Mouse (Mus musculus) heart, postnatal 10 days (tissue): ENCODE measurements around the gene Rbfox3. TPM values are rescaled to one million over a fixed set of nuclear protein-coding genes. Genes with fewer than 3 reads are reported as not detected.
A peak's percentile ranks its signal among the peaks of the same experiment; 100 is the strongest.
"Not testable (repeated sequence)": the region's sequence is repeated elsewhere in the genome, so short reads cannot be mapped to it uniquely, and the experiment has no call there.

Experiments used
- DNase-seq, 2 experiments: peaks; one replicate each; pipeline ENCODE4 v3.0.0; 2021
- intact Hi-C: fragments of 180-260 bp; cut with DNase I; formaldehyde crosslinking; loops from one replicate; pipeline ENCODE4 v1.15.1; 2025
- total RNA-seq, 2 experiments: library from RNA; stranded (reverse); gene quantifications; 2 replicates each; pipeline ENCODE4 v1.2.3; 2021

Rbfox3 gene
- total RNA-seq, 2 experiments from 2014 or later = 0.36 TPM; not detected in 1

DNA sequence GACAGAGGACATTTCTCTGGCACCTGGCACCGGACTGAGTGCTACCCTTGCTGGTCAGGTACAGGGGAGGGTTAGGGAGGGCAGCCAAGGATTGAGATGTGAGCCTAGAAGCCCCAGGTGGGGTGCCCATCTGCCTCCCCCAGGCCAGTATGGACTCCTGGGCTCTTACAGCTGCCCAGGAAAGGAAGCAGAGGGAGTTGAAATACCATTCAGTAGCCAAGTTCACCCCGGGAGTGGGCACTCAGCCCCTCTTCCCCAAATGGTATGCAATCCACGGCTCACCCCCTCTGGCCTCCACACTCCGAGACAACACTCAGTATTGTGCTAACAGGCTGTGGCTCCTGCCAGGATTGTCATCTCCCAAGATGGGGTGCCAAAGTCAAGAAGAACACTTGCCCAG lies 74.5 kb downstream of the Rbfox3 start:
- intact Hi-C loops = no loop called here
- DNase-seq = no peak

DNA sequence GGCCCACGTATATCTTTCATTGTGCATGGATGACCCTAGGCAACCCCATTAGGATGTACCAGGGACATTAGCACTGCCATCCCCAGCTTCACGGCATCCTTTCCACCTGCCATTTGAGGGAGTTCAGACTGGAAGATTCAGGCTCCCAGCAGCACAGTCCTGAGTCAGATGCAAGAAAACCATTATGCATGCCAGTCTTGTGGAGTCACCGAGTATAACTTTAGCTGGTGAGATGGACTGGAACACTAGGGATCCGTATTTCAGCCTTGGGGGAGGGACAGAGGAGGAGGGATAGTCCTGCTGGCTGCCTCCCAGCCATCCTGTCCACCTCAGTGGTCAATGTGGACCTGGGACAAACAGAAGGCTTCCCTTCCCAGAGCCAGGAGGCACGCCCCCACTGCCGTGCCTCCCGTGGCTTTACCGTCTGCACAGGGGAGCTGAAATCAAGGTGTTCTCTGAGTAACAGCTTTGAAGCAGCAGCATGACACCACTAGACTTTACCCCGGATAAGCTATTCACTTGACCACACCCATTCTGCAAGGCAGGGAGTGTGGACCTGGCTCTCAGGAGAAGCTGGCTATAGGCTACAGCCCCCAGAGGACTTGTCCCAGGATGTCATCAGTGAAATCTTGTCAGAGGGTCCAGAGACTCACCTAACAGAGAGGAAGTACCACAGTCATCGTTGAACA lies 78.5 kb downstream of the Rbfox3 start:
- intact Hi-C loops = no loop called here

DNA sequence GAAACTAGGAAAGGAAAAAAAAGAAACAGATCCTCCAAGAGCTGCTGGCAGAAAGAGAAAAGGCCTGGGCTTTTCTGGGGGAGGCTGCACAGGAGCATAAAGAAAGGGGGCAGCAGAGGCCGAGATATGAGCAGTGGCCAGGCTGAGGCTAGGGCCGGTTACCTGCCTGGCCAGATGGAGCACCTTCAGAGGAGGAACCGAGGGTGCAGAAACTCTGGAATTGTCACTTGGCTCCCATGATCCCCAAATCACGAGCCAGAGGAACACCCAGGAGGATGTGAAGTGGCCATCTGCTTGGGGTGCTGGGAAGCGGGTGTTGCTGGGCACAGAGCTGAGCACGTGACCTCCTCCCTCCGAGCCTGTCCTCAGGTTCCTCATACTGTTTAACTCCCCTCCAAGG lies 79.7 kb downstream of the Rbfox3 start:
- intact Hi-C loops = no loop called here

More for the DNA sequence above, 78.5 kb downstream of the Rbfox3 start:
- no peak for DNase-seq

DNA sequence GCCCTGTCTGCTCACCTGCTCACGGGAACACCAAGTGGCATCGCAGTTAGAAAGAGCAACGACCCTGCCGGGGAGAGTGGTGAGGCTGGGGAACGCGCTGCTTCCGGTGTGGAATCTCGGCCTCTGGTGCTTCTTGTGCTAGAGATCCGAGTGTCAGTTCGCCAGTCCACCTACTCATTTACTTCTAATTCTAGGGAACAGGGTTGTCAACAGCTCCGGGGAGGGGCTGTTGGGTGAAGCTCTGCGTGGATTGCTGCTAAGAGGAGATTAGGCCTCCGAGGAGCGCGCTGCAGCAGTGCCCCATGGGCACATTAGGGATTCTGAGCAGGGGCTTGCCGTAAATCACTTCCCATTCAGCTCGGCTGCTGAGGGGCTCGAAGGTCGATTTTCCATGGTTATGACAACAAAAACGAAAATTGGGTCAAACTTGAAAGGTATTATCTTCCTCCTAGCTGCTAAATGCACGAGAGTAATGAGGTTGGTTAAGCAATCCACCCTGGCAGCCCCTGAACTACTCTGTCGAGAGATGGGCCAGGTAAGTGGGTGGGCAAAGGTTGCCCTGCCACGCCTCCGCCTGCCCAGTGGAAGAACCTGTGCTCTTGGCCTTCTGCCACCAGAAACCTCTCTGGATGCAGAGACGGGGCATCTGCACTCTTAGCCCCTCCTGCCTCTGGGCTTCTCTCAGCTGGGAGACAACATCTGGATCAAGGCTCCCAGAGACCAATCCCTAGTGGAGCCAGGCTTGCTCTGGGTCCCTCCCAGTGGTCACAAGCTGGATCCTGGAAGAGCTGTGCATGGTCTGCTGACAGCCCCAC lies 85.9 kb downstream of the Rbfox3 start:
- DNase-seq = no peak
- intact Hi-C loops = no loop called here

More for the DNA sequence above, 79.7 kb downstream of the Rbfox3 start:
- DNase-seq = no peak

DNA sequence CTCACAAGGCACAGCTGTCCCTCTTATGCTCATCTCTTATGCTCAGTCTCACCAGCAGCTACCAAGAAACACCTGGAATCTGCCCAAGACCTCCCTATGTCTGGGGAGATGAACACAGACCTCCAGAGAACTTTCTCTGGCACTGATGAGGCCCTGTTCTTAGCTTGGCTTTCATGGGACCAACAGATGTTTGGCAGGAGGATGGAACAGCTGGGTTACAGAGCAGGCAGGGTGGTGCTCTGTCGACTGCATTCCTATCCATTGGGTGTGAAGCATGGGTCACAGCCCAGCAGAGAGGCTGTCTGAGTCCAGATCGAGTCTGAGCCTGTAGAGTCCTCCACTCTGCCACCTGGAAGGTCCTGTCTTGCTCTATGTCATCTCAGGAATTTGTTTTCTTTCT lies 90.0 kb downstream of the Rbfox3 start:
- intact Hi-C loops = no loop called here
- peak; percentile 60 to 63 for DNase-seq

DNA sequence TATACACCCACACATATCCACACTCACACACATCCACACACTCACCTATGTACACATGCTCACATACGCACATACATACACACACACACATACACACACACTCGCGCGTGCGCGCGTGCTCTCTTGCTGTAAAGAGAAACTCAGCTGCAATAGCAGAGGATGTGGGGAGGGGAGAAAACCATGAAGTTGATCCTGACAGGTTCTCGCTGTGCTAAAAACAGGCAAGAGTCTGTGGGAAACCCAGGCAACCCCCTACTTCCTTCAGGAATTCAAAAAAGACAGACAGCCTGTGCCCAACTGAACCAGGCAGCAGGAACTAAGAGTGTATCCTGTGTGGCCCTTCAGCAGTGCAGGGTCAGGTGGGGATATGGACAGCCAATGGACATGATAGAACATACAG lies 92.9 kb downstream of the Rbfox3 start:
- intact Hi-C loops = no loop called here

DNA sequence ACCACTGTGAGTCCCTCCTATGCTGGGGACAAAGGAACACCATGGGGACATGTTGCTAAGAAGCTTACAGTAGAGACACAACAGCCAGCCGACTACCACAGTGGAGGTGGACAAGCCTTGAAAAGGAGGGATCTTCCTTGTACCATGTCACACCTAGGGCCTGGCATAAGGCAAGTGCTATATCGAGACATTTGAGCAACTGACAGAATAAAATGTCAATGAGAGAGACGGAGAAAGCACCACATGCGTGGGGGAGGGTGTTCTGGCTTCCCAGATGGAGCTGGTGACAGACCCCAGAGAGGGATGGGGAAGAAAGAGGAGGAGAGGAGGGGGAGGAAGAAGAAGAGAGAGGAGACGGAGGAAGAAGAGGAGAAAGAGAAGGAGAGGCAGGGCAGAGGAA lies 96.3 kb downstream of the Rbfox3 start:
- no peak for DNase-seq
- intact Hi-C loops = no loop called here

More for the DNA sequence above, 92.9 kb downstream of the Rbfox3 start:
- no peak for DNase-seq

DNA sequence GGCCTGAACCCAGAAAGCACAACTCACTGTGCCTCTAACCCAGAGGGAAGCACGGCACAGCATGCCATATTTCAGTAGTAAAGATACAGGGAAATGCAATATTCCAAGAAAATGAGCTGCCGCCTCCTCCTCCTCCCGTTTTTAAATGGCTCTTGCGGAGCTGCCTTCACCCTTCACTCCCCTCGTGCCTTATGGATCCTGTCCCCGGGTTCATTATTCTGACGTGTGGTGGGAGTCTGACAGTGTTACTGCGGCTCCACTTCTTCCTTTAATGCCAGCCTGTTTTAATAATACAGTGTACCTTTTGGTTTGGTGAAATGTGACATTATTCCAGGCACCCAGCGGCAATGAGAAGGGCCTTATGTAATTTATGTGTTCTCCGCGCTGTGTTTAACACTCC lies 97.5 kb downstream of the Rbfox3 start:
- intact Hi-C loops = no loop called here
- no peak for DNase-seq

DNA sequence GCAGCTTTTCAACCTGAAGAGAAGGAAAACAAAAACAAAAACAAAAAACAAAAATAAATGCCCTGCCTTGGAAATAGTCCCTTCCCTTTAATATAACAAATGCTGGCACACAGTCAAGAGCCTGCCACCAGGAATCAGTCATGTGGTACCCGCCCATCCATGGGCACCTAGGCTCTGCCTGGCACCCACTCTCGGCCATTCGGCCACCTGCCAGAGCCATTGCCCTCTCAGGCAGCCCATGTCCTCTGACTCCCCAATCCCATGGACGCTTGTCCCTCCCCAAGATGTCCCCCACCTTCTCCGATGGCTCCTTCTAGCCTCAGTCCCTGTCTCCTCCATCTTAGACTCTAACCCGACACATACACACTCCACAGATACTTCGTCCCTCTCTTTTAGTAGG lies 100.0 kb downstream of the Rbfox3 start:
- intact Hi-C loops = no loop called here
- DNase-seq = no peak

DNA sequence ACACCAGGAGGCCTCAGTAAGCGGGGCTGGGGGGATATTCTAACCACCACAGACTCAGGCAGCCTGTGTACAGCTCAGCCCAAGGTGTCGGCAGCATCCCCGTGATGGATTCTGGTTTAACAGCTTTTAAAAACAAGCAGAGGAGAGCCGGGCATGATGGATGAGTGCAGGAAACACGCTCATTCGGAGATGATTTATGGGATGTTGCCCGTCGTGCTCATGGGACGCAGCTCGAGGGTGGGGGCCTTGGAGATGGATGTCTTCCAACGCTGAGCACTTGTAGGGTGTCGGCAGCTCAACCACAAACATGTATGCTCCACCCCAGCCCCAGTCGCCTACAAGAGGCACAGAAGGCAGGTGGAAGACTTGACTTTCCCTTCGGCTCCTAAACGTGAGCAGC lies 103.9 kb downstream of the Rbfox3 start:
- no peak for DNase-seq
- intact Hi-C loops = no loop called here

DNA sequence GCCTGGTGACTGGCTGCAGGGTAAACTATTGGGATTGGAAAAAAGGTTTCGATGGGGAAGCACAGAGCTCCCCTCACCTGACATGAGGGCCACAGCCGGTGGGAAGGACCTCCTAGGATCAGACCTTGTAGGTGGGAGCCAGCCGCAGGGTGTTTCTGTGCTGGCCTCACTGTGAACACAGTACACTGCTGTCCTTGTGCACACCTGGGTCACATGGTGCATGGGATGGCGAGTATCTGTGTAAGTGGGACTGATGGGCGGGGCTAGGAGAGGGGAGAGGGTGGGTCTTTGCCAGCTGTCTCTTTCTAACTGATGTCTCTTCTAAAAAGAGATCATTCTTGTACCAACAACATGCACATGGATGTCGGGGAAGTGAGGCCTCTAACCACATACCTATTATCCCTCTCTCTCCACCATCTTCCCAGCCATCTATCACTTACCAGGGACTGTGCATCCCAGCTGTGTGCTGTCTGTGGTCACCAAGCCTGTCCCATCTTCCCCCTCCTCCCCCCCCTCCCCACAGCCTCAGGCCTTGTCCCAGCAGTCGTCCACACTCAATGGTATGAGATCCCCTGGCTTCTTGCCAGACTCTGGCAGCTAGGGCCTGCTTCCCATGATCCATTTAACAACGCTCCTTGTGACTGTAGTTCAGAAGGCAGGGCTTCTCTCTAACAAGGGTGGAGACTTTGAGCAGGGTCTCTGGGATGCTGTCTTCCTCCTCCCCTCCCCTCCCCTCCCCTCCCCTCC lies 116.4 kb downstream of the Rbfox3 start:
- intact Hi-C loops = no loop called here
- DNase-seq = peak; percentile 35 to 42

DNA sequence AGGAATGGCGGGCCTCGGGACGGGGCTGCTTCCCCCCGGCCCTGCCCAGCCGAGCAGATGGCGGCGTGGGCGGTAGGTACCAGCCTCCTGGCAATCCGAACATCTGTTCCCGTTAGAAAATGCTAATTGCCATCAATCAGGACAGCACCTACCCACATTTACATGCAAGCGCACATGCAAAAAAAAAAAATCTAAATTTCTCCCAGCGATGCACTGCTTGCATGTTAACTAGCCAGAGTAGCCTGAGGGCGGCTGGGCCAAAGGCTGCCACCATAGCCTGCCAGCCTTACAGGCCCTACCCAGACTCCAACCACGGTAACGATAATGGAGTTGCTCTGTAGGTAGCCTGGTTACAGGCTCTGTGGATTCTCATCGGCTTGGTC lies 117.8 kb downstream of the Rbfox3 start:
- intact Hi-C loops = no loop called here
- DNase-seq = no peak

DNA sequence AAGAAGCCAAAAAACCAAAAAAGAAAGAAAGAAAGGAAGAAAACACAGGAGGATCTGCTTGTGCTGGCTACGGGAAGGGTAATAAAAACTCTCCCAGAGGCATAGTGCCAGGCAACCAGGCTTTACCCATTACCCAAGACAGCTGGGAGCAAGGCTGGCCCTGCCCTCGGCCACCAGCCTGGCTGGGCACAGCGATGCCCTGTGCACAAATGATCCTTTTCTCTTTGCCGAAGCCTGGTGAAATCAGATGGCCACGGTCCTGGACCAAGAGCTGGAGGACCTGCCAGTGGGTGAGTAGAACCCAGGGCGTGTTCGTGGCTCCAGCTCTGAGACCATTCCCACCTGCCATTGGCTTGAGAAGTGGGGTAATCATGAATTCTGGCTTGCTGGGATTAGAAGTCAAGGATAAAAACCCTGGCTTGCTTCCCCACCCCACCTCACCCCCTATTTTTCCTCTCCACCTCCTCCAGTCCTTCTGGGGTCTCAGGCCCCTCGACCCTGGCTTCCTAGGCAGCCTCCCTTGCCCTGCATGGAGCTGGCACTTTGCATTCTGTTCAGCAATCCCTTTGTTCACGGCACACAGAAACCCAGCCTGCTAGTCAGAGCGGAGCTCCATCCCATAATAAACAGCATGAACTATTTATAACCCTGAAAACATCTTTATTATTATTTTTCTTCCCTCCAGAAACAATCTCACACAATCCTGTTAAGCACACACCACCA lies 118.3 kb downstream of the Rbfox3 start:
- intact Hi-C loops = no loop called here
- DNase-seq = no peak

DNA sequence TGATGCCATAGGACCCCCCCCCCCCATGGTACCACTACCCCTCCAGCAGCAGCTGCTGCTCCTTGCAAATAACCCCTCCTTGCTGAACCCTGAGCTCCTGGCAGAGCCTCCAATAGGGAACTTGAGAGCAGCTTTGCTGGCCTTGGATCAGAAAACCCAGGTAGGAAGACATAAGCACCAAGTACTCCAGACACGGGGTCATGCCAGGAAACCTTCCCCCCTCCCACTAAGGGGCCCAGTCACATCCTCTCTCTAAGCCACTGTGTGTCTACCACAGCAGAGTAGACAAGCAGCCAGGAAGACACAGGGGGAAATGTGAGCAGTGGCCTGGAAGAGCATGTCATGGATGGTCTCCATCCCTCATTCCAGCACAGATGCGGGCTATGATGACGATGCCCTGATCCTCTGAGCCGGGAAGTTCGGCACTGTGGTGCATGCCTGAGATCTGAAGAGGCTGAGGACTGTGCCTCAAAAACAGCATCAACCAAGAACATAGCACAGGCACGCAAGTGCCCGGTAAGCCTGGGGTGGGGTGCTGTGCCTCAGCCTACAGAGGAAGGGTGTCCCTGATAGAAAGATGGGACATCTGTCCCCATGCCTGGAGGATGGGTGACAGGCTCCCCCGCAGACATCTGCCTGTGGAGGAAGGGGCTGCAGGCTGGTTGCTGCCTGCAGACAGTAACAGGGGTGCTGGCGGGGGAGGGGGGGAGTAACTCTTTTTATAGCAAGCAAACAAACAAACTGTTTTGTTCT lies 119.1 kb downstream of the Rbfox3 start:
- intact Hi-C loops = no loop called here

DNA sequence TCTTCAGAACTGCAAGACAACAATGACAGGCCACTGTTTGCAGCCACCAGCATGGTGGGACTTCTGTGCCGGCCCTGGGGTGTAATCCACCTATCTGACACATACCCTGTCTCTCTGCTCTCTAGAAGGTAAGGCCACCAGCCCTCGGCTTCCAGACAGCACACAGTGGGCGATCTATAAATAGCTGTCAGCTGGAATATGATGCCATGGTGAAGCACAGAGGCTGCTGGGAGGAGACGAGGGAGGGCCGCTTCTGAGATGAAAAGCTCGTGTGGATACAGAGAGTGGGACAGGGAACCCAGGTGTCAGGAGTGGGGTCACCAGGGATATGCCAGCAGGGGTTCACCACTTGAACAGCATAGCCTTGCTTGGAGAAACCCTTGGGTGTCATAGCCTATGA lies 120.0 kb downstream of the Rbfox3 start:
- peak; percentile 30 to 40 for DNase-seq
- intact Hi-C loops = no loop called here

More for the DNA sequence above, 119.1 kb downstream of the Rbfox3 start:
- DNase-seq = no peak

DNA sequence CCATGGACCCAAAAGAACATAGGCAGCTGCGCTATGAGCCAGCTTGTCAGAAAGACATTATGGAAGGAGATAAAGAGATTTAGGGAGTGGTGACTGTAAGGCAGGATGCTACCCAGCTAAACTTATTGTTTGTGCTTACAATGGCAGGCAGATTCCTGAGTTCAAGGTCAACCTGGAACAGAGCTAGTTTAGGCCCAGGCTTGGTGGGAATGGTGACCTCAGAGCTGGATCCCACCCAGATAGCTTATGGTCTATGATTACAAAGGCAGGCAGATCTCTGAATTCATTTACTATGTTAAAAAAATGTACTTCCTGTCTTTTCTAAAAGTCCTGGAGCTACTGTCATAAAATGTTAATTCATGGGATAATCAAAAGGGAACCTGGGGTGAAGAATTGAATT lies 123.3 kb downstream of the Rbfox3 start:
- intact Hi-C loops = no loop called here
- DNase-seq = no peak

DNA sequence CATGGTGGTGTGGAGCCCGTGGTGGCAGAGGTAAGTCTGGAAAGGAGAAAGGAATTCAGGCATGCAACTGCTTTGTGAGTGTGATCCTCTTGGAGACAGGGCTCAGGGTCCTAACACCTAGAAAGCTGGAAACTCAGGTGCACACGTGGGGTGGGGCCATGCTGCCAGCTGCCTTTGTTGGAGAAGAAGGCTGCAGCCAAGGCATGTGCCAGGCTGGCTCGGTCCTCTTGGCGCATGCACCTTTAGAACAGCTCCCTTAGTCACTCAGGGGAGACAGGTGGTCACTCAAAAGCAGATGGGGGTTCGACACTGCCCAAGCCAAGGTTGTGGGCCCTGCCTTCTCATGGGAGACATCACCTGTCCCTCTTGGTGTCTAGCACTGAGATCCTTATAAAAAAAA lies 128.7 kb downstream of the Rbfox3 start:
- DNase-seq = no peak
- intact Hi-C loops = no loop called here

DNA sequence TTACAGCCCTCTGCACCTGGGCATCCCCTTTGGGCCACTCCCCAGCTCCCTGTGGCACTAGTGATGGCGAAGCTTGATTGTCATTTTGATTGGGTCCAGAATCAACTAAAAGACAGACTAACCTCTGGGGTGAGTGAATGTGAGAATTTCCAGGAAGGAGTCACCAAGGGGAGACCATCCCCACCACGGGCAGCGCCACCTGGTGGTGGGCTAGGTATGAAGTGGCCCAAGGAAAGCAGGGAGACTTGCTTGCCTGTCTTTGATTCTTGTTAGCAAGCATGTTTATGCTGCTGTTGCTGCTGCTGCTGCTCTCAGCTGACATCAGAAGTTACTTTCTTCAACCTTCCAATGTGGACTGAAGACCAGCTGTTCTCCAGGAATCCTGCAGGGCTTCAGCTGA lies 135.6 kb downstream of the Rbfox3 start:
- peak in 1 of 2 experiments; percentile 30 for DNase-seq
- intact Hi-C loops = no loop called here

DNA sequence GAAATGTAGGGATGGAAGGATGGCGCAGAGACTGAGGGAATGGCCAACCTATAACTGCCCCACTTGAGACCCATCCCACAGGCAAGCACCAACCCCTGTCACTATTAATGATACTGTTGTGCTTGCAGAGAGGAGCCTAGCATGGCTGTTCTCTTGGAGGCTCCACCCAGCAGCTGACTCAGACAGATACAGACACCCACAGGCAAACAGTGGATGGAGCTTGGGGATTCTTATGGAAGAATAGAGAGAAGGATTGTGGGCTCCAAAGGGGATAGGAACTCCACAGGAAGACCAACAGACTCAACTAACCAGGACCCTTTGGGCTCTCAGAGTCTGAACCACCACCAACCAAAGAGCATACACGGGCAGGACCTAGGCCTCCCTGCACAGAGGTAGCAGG lies 136.6 kb downstream of the Rbfox3 start:
- DNase-seq, intact Hi-C loops: not testable (repeated sequence)

DNA sequence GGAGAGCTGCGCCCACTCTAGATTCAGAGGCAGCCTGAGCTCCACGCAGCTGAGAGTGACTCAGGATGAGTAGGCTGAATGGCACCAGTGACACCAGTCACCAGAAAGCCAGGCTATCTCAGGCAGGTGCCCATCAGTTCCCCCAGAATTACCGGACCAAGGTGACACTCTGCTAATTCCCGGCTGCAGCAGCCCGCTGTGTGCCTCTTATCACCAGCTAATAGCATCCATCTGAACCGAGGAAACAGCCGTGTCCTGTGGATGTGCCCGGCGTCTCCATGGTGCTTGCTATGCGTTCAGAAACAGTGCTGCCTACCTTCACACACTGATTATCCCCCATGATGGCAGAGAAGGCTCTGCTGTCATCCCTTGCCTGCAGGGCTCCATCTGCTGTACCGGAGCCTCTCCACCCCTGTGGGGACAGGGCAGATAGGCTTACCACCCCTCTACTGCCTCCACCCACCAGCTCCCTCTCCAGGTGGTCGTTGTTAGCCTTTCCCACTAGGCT lies 138.3 kb downstream of the Rbfox3 start:
- DNase-seq = no peak
- intact Hi-C loops = no loop called here
